Mouse (Mus musculus): ENCODE measurements at regions not wholly inside any gene's neighbourhood (a gene's known extent, or its start where the extent isn't known, plus 50 kb on each side); places are given as distances from the start of the nearest gene placed in this dataset.

DNA sequence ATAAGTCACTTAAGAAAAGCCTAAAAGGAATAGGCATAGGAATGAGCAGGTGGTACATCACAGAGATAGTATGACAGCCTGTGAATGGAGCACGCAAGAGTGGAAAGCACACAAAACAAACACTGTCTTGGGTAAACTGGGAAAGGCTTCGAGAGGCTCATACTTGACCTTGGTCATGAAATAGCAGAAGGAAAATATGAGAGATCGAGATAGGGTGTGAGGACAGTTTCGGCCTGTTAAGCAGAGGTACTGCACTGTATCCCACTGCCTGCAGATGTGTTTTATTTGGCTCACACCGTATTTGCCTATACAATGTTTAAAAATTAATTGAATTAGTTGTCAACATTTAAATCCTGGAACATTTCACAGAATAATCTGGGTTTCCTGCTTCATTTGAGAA is 596.2 kb upstream of the Slit2 start:
- TF ChIP-seq EP300 (IDR thresholded peaks at IDR 0.05; ENCODE audit: low read depth) (no peak), CTCF (IDR thresholded peaks at IDR 0.05; ENCODE audit: low read depth) (no peak)

All from heart, postnatal 0 days (tissue).